Mouse (Mus musculus) kidney, embryonic 16.5 days (tissue): ENCODE results near the gene Neurog1. TPM values are rescaled to one million over a fixed set of nuclear protein-coding genes. Genes with fewer than 3 reads are reported as not detected.

Experiments
- ATAC-seq: fragments of 200-750 bp; cut with Nextera tagmentation; 2 replicates; pipeline ENCODE4 v1.8.0; 2017; ENCODE audit warnings: moderate TSS enrichment; ENCODE audit not compliant: low FRiP score, low TSS enrichment
- H3K27ac ChIP-seq: fragments of 300-500 bp; sonication (generic); 2 replicates; pipeline ENCODE4 v1.5.1; 2014; ENCODE audit warnings: low read length
- H3K27me3 ChIP-seq: fragments of 300-500 bp; sonication (generic); 2 replicates; pipeline ENCODE4 v1.6.1; 2014; ENCODE audit warnings: low read length, control low read depth, mixed read lengths; ENCODE audit not compliant: insufficient read depth
- H3K36me3 ChIP-seq: fragments of 300-500 bp; sonication (generic); 2 replicates; pipeline ENCODE4 v1.6.1; 2014; ENCODE audit warnings: low read length, control low read depth, mixed read lengths; ENCODE audit not compliant: insufficient read depth
- H3K4me1 ChIP-seq: fragments of 300-500 bp; sonication (generic); 2 replicates; pipeline ENCODE4 v1.6.1; 2014; ENCODE audit warnings: low read length, control low read depth, mixed read lengths; ENCODE audit not compliant: insufficient read depth
- H3K4me2 ChIP-seq: fragments of 300-500 bp; sonication (generic); replicated peaks from 2 replicates; pipeline ENCODE4 v1.6.1; 2014; ENCODE audit warnings: low read depth, low read length
- H3K4me3 ChIP-seq: fragments of 300-500 bp; sonication (generic); 2 replicates; pipeline ENCODE4 v1.5.1; 2014; ENCODE audit warnings: mild to moderate bottlenecking, low read length
- H3K9ac ChIP-seq: fragments of 300-500 bp; sonication (generic); replicated peaks from 2 replicates; pipeline ENCODE4 v1.6.1; 2014; ENCODE audit warnings: low read length
- H3K9me3 ChIP-seq: fragments of 300-500 bp; sonication (generic); 2 replicates; pipeline ENCODE4 v1.6.1; 2016; ENCODE audit warnings: low read length, control low read depth
- WGBS: fragments of 180-500 bp; shearing (Covaris S2); extraction: QIAGEN DNeasy Blood & Tissue Kit; methylation state at CpG from one replicate; pipeline ENCODE4 v1.1.7; 2014; 5-methylcytosine and 5-hydroxymethylcytosine counted together
- polyA plus RNA-seq: library from polyadenylated mRNA; unstranded; fragments of >200 nt; fragmentation: Nextera tagmentation; extraction: Ambion mirVana; gene quantifications from 2 replicates; pipeline ENCODE4 v1.2.1, GENCODE M21; 2015

Gene Neurog1
- polyA plus RNA-seq, 1 experiment from 2014 or later, result not detected

DNA sequence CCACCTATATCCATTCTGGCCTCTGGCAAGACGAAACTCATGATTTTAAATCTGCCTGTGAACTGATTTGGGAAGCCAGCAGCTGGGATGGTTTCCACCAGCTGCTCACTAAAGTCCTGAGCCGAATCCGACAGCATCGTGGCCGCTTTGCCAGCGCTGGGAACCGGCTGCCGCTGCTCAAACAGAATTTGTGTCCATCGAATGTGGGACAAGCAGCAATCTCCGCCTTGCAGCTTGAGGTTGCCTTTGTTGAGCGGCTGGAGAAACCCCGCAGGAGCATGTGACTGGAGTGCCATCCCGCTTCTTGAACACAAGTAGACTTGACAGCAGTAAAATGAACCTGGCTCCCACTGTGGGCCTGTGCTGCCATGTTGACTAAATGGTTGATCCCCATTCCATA, 31.4 kb upstream of the Neurog1 start:
- no peak overlapping the region for H3K4me2 ChIP-seq
- no peak overlapping the region for H3K27ac ChIP-seq
- H3K9ac ChIP-seq, result no peak overlapping the region
- no peaks in the 10 kb centered on the region for H3K36me3 ChIP-seq
- H3K4me1 ChIP-seq, result no peaks in the 10 kb centered on the region
- ATAC-seq, result no peak
- H3K27me3 ChIP-seq, result no peaks in the 10 kb centered on the region
- no peaks in the 10 kb centered on the region for H3K9me3 ChIP-seq
- H3K4me3 ChIP-seq, result no peak overlapping the region
- WGBS, result 91% methylated on average over 13 of the region's 13 CpGs

GRCm38 (mm10) chr13:56280356-56280755, 28.4 kb upstream of the Neurog1 start:
- Histone ChIP-seq H3K9ac (no peak overlapping the region), H3K27ac (no peak overlapping the region), H3K4me3 (no peak overlapping the region), H3K36me3 (no peaks in the 10 kb centered on the region), H3K9me3 (no peaks in the 10 kb centered on the region), H3K4me2 (no peak overlapping the region), H3K27me3 (no peaks in the 10 kb centered on the region), H3K4me1 (no peaks in the 10 kb centered on the region)
- no peak for ATAC-seq
- WGBS, result 76% methylated on average over 6 of the region's 6 CpGs

DNA sequence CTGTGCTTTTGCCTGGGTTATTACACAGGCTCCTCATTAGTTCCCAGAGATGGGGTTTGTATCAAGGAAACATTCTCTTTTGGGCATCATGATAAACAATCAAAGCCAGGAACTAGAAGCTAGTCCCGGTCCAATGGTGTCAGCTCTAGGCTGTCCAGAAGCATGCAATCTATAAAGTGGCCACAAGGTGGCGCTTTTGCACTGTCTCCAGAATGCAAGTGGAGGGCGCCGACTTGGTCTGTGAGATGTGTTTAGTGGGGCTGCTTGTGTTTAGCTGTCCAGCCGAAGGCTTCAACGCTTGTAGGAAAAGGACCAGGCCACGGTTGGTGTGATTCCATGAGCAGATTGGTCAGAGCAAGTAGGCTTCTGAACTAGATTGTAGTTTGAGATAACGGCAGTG, 27.5 kb upstream of the Neurog1 start:
- H3K9me3 ChIP-seq, result no peaks in the 10 kb centered on the region
- ATAC-seq, result peak; percentile 83
- no peaks in the 10 kb centered on the region for H3K27me3 ChIP-seq
- no peaks in the 10 kb centered on the region for H3K4me1 ChIP-seq
- no peak overlapping the region for H3K4me3 ChIP-seq
- H3K27ac ChIP-seq, result no peak overlapping the region
- H3K36me3 ChIP-seq, result no peaks in the 10 kb centered on the region
- H3K9ac ChIP-seq, result no peak overlapping the region
- H3K4me2 ChIP-seq, result no peak overlapping the region
- 14% methylated on average over 8 of the region's 8 CpGs for WGBS

DNA sequence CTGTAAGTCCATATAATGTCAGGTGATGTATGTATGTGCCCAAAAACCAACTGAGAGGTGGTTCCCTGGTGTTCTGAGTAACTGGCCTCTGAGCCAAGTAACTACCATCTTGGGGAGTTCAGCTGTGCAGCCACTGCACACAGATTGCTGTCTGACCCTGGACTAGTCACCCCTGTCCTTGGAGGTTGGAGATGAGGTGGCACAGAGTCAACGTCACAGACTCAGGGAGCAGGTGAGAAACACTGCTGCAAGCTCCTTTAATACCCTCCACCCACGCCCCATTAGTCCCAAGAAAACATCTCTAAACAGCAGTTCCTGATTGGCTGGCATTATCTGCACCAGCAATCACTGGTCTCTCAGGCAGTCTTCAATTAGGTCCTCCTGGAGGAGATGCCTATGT, 23.2 kb upstream of the Neurog1 start:
- peaks cover 10% of the 10 kb centered on the region; the same call in 1 of the 2 replicates for H3K9me3 ChIP-seq
- H3K9ac ChIP-seq, result no peak overlapping the region
- no peaks in the 10 kb centered on the region for H3K4me1 ChIP-seq
- no peaks in the 10 kb centered on the region for H3K27me3 ChIP-seq
- H3K36me3 ChIP-seq, result no peaks in the 10 kb centered on the region
- WGBS, result 17% methylated on average over 2 of the region's 2 CpGs
- no peak for ATAC-seq
- no peak overlapping the region for H3K4me2 ChIP-seq
- H3K4me3 ChIP-seq, result no peak overlapping the region
- no peak overlapping the region for H3K27ac ChIP-seq

DNA sequence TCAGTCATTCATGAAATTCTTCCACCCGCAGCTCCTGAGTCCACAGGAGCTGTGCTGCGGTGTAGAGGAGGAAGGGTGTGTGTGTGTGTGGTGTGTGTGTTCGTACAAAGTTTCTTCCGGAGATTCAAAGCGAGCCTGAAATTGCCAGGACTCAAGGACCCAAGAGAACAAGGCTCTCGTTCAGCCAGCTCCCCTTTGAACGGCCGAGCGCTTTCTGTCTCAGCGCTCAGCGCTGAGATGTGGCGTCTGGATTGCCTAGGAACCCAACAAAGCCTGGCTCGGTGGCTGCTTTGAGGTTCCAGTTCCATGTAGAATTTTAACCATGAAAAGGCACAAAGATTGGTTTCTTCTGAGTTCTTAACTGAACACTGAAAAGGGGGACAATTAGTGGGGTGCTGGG, 18.2 kb upstream of the Neurog1 start:
- 63% methylated on average over 13 of the region's 13 CpGs for WGBS
- Histone ChIP-seq H3K4me2 (no peak overlapping the region), H3K4me1 (no peaks in the 10 kb centered on the region), H3K27me3 (peaks cover 10% of the 10 kb centered on the region), H3K36me3 (no peaks in the 10 kb centered on the region), H3K27ac (no peak overlapping the region), H3K9ac (no peak overlapping the region), H3K4me3 (no peak overlapping the region), H3K9me3 (peaks cover 10% of the 10 kb centered on the region; the same call in 1 of the 2 replicates)
- ATAC-seq, result no peak

DNA sequence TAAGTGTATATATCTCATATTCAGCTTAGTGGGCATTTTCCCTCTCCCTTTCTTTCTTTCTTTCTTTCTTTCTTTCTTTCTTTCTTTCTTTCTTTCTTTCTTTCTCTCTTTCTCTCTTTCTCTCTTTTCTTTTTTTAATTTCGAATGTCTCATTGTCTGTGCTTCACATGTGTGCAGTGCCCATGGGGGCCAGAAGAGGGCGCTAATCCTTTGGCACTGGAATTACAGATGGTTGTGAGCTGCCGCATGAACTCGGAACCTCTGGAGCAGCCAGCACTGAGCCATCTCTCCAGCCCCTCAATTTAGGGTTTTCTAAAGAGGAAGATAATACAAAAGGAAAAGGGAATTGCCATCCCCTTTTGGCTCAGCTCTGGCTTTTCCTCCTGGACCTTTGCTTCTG, 15.4 kb upstream of the Neurog1 start:
- Histone ChIP-seq H3K9ac (no peak overlapping the region), H3K4me1 (no peaks in the 10 kb centered on the region), H3K36me3 (no peaks in the 10 kb centered on the region), H3K4me3 (no peak overlapping the region), H3K9me3 (peaks cover 10% of the 10 kb centered on the region; the same call in 1 of the 2 replicates), H3K27ac (no peak overlapping the region), H3K4me2 (no peak overlapping the region), H3K27me3 (peaks cover 21% of the 10 kb centered on the region)
- WGBS, result 75% methylated on average over 4 of the region's 4 CpGs
- no peak for ATAC-seq

- peaks cover 4% of the 10 kb centered on the region; the same call in 1 of the 2 replicates for H3K9me3 ChIP-seq
- H3K27me3 ChIP-seq, result peaks cover 31% of the 10 kb centered on the region
- no peaks in the 10 kb centered on the region for H3K4me1 ChIP-seq
- no peaks in the 10 kb centered on the region for H3K36me3 ChIP-seq
- no peak overlapping the region for H3K27ac ChIP-seq
- 40% methylated on average over 8 of the region's 8 CpGs for WGBS
- no peak overlapping the region for H3K9ac ChIP-seq
- no peak for ATAC-seq
- H3K4me3 ChIP-seq, result no peak overlapping the region
- H3K4me2 ChIP-seq, result no peak overlapping the region
Observed at GRCm38 (mm10) chr13:56266435-56266834, 14.5 kb upstream of the Neurog1 start.

- Histone ChIP-seq H3K4me3 (no peak overlapping the region), H3K9ac (no peak overlapping the region), H3K27ac (no peak overlapping the region), H3K4me1 (no peaks in the 10 kb centered on the region), H3K36me3 (no peaks in the 10 kb centered on the region), H3K9me3 (no peaks in the 10 kb centered on the region), H3K27me3 (peaks cover 39% of the 10 kb centered on the region), H3K4me2 (no peak overlapping the region)
- ATAC-seq, result no peak
- WGBS, result 55% methylated on average over 5 of the region's 5 CpGs
Observed at GRCm38 (mm10) chr13:56265661-56266060, 13.7 kb upstream of the Neurog1 start.

GRCm38 (mm10) chr13:56262269-56262668, 10.3 kb upstream of the Neurog1 start:
- Histone ChIP-seq H3K36me3 (no peaks in the 10 kb centered on the region), H3K4me1 (peaks cover 5% of the 10 kb centered on the region; the same call in 1 of the 2 replicates), H3K4me2 (no peak overlapping the region), H3K9ac (no peak overlapping the region), H3K9me3 (no peaks in the 10 kb centered on the region), H3K27ac (no peak overlapping the region), H3K4me3 (no peak overlapping the region), H3K27me3 (peaks cover 72% of the 10 kb centered on the region)
- WGBS, result 38% methylated on average over 4 of the region's 4 CpGs
- ATAC-seq, result no peak

DNA sequence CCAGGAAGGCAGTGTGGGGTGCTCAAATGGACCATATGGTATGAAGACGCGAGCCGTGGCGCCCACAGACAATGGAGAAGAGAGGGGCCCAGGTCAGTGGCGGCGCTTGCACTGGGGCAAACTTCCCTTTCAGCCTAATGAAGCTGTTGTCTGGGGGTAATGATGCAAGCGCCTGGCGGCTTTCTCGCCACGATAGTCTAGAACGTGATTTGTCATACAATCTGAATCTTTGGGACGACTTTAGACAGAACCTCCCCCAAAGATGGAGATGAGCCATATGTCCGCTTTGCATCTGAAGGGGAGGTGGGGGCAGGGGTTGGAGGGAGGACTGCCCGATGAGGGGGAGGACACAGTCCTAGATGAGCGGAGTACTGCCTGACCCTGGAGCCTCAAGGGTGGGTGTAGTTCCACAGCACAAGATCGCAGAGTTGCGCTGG, 8.4 kb upstream of the Neurog1 start:
- Histone ChIP-seq H3K4me1 (peaks cover 5% of the 10 kb centered on the region; the same call in 1 of the 2 replicates), H3K27me3 (peaks cover 82% of the 10 kb centered on the region), H3K9ac (no peak overlapping the region), H3K4me3 (no peak overlapping the region), H3K9me3 (no peaks in the 10 kb centered on the region), H3K4me2 (no peak overlapping the region), H3K36me3 (no peaks in the 10 kb centered on the region), H3K27ac (no peak overlapping the region)
- under 1% methylated on average over 17 of the region's 17 CpGs for WGBS
- ATAC-seq, result 0 out of 2 replicates have a peak, but pooled peaks have one; percentile 27
